Mouse (Mus musculus): ENCODE results near the gene Smagp.

- TF ChIP-seq IRF4 (IDR thresholded peaks at IDR 0.05; ENCODE audit: low read depth, low read length): no peak
- TF ChIP-seq POLR2A (IDR thresholded peaks at IDR 0.05; ENCODE audit: low read depth, low read length): no peak
- no peak for TF ChIP-seq E2F4 (IDR thresholded peaks at IDR 0.05; ENCODE audit: insufficient replicate concordance, low read depth, low read length)
- TF ChIP-seq TBP (conservative IDR thresholded peaks at IDR 0.05; ENCODE audit: low read depth, low read length): no peak
- no peak for TF ChIP-seq CTCF (conservative IDR thresholded peaks at IDR 0.05 in 1 of 2, IDR thresholded peaks at IDR 0.05 in 1 of 2; ENCODE audit: low read depth in 2 of 2, low read length in 2 of 2)
- TF ChIP-seq GABPA (IDR thresholded peaks at IDR 0.05; ENCODE audit: insufficient replicate concordance, low read depth, low read length): no peak
- no peak for TF ChIP-seq USF1 (IDR thresholded peaks at IDR 0.05; ENCODE audit: low read depth, low read length)
- no peak for TF ChIP-seq TCF12 (IDR thresholded peaks at IDR 0.05; ENCODE audit: low read depth, low read length)
- no peak for TF ChIP-seq KAT2A (IDR thresholded peaks at IDR 0.05; ENCODE audit: insufficient replicate concordance, low read length)
- no peak for TF ChIP-seq JUN (IDR thresholded peaks at IDR 0.05; ENCODE audit: insufficient read depth, low read depth, low read length)
- TF ChIP-seq SMC3 (IDR thresholded peaks at IDR 0.05; ENCODE audit: low read depth, low read length): no peak
- no peak for TF ChIP-seq EP300 (IDR thresholded peaks at IDR 0.05; ENCODE audit: low read length)
- no peak for TF ChIP-seq JUND (conservative IDR thresholded peaks at IDR 0.05; ENCODE audit: low read depth, low read length)
- TF ChIP-seq MAX (IDR thresholded peaks at IDR 0.05; ENCODE audit: low read length): no peak
These were observed 13.0 kb downstream of the Smagp start for GRCm38 (mm10) chr15:100623754-100624153.
